Mouse (Mus musculus) cortical plate, adult 2 months (tissue): Measurements from ENCODE around the gene Pde10a.

Source experiments
- CTCF ChIP-seq: fragments of 200-500 bp; IDR thresholded peaks from 2 replicates; pipeline ENCODE4 v1.5.1; 2011; ENCODE audit warnings: mild to moderate bottlenecking, control low read depth, low read length; ENCODE audit not compliant: insufficient read depth; ENCODE audit errors: extremely low read depth
- POLR2A ChIP-seq: fragments of 200-500 bp; IDR thresholded peaks from 2 replicates; pipeline ENCODE4 v1.6.1; 2011; ENCODE audit warnings: mild to moderate bottlenecking, low read length, control low read depth; ENCODE audit not compliant: insufficient read depth; ENCODE audit errors: extremely low read depth

GRCm38 (mm10) chr17:8562101-8562885 lies 37.1 kb downstream of the Pde10a start:
- no peak for TF ChIP-seq POLR2A
- no peak for TF ChIP-seq CTCF
